Mouse (Mus musculus): ENCODE data around the gene Upk2. TPM values are rescaled to one million over a fixed set of nuclear protein-coding genes. Genes with fewer than 3 reads are reported as not detected.
"Not testable (repeated sequence)": the region's sequence is repeated elsewhere in the genome, so short reads cannot be mapped to it uniquely, and the experiment has no call there.

Gene Upk2
- polyA plus RNA-seq, 1 experiment from 2014 or later, result 0.83 TPM

DNA sequence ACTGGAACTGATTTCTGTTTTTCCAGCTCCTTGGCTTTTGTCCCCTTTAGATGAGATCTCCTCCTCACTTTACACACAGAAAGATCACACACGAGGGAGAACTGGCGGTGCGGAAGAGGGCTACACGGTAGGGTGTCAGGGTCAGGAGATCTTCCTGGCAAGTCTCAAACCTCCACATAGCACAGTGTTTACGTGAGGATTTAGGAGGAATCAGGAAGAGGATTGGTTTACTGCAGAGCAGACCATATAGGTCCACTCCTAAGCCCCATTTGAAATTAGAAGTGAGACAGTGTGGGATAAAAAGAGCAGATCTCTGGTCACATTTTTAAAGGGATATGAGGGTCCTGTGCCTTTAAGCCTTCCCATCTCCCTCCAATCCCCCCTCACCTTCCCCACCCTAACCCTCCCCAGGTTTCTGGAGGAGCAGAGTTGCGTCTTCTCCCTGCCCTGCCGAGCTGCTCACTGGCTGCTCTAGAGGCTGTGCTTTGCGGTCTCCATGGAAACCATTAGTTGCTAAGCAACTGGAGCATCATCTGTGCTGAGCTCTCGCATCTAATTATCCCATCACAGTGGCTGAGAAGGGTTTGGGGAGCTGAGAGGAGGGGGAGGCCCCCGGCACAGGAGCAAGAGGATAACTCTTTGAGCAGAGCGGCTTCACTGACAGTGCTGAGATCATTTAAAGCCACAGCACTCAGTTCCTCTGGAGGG lies 2.4 kb upstream of the Upk2 start:
- ATAC-seq (ENCODE audit: low FRiP score) (peak; percentile 95), DNase-seq (ENCODE audit: low spot score) (peak; percentile 95)
- Histone ChIP-seq H3K9ac (ENCODE audit: low read depth, low read length) (no peak overlapping the region), H3K9me3 (ENCODE audit: control insufficient read depth, low read length) (no peaks in the 10 kb centered on the region), H3K27ac (ENCODE audit: low read depth, low read length) (peak overlapping the region; percentile 77), H3K4me1 (replicated peaks; ENCODE audit: control insufficient read depth, insufficient read depth, low read length) (peaks cover 8% of the 10 kb centered on the region), H3K4me2 (replicated peaks; ENCODE audit: low read depth, low read length) (0 out of 2 replicates have a peak overlapping the region, but pooled peaks have one; percentile 2), H3K27me3 (ENCODE audit: control insufficient read depth, insufficient read depth, low read length) (no peaks in the 10 kb centered on the region), H3K4me3 (ENCODE audit: low read depth, low read length) (no peak overlapping the region), H3K36me3 (ENCODE audit: control insufficient read depth, insufficient read depth, low read length) (no peaks in the 10 kb centered on the region)
- 4% methylated on average over 11 of the region's 11 CpGs for WGBS

- Histone ChIP-seq H3K9me3 (ENCODE audit: control insufficient read depth, low read length) (no peaks in the 10 kb centered on the region), H3K36me3 (ENCODE audit: control insufficient read depth, insufficient read depth, low read length) (no peaks in the 10 kb centered on the region), H3K4me3 (ENCODE audit: low read depth, low read length) (no peak overlapping the region), H3K4me1 (replicated peaks; ENCODE audit: control insufficient read depth, insufficient read depth, low read length) (peaks cover 8% of the 10 kb centered on the region), H3K27me3 (ENCODE audit: control insufficient read depth, insufficient read depth, low read length) (no peaks in the 10 kb centered on the region), H3K27ac (ENCODE audit: low read depth, low read length) (no peak overlapping the region), H3K9ac (ENCODE audit: low read depth, low read length) (no peak overlapping the region), H3K4me2 (replicated peaks; ENCODE audit: low read depth, low read length) (no peak overlapping the region)
- WGBS, result 10% methylated on average over 14 of the region's 14 CpGs
- ATAC-seq (ENCODE audit: low FRiP score) (peak; percentile 77; the same call in 1 of the 2 replicates), DNase-seq (ENCODE audit: low spot score) (peak; percentile 94)
Measured at GRCm38 (mm10) chr9:44454132-44454890, 465 bp downstream of the Upk2 start.

- Histone ChIP-seq H3K27me3 (ENCODE audit: control insufficient read depth, insufficient read depth, low read length) (no peaks in the 10 kb centered on the region), H3K4me2 (replicated peaks; ENCODE audit: low read depth, low read length) (no peak overlapping the region), H3K4me3 (ENCODE audit: low read depth, low read length) (no peak overlapping the region), H3K9ac (ENCODE audit: low read depth, low read length) (no peak overlapping the region), H3K27ac (ENCODE audit: low read depth, low read length) (no peak overlapping the region), H3K9me3 (ENCODE audit: control insufficient read depth, low read length) (no peaks in the 10 kb centered on the region), H3K4me1 (replicated peaks; ENCODE audit: control insufficient read depth, insufficient read depth, low read length) (no peaks in the 10 kb centered on the region; the same call in 1 of the 2 replicates), H3K36me3 (ENCODE audit: control insufficient read depth, insufficient read depth, low read length) (no peaks in the 10 kb centered on the region)
- ATAC-seq (ENCODE audit: low FRiP score), result no peak
- DNase-seq (ENCODE audit: low spot score), result no peak
Measured at GRCm38 (mm10) chr9:44450387-44450786, 4.4 kb downstream of the Upk2 start.

- not testable (repeated sequence) for H3K4me2 ChIP-seq (replicated peaks; ENCODE audit: low read depth, low read length)
- 82% methylated on average over 7 of the region's 7 CpGs for WGBS
Measured at GRCm38 (mm10) chr9:44444402-44445025, 10.3 kb downstream of the Upk2 start.

DNA sequence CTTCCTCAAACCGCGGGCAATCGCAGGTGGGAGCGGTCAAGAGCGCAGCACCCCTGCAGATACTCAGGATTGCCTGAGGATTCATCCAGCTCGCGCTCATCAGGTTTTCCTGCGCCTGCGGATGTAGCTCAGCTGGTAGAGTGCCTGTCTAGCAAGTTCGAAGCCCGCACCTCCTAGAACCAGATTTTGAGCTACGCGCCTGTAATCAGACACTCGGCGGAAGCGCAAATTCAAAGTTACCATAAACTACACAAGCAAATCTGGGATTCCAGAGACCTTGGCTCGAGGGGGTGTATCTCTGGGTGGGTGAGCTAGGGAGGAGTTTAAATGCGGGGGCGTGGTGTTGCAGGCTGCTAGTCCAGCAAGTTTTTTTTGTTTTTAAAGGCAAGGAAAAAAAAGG lies 13.8 kb downstream of the Upk2 start, which contains the start of gene Foxr1:
TSS of gene Foxr1 (minus strand) at position 176 of the 400 bp plus-strand sequence.
- Histone ChIP-seq H3K27ac (ENCODE audit: low read depth, low read length) (no peak within 1 kb of the TSS), H3K4me2 (replicated peaks; ENCODE audit: low read depth, low read length) (no peak within 1 kb of the TSS), H3K4me3 (ENCODE audit: low read depth, low read length) (no peak within 1 kb of the TSS), H3K27me3 (ENCODE audit: control insufficient read depth, insufficient read depth, low read length) (no peaks in the 10 kb centered on the region), H3K4me1 (replicated peaks; ENCODE audit: control insufficient read depth, insufficient read depth, low read length) (no peaks in the 10 kb centered on the region), H3K36me3 (ENCODE audit: control insufficient read depth, insufficient read depth, low read length) (no peaks in the 10 kb centered on the region), H3K9me3 (ENCODE audit: control insufficient read depth, low read length) (no peaks in the 10 kb centered on the region), H3K9ac (ENCODE audit: low read depth, low read length) (no peak within 1 kb of the TSS)
- no peak for DNase-seq (ENCODE audit: low spot score)
- 72% methylated on average over 19 of the region's 19 CpGs for WGBS
- no peak for ATAC-seq (ENCODE audit: low FRiP score)

More at GRCm38 (mm10) chr9:44444402-44445025, 10.3 kb downstream of the Upk2 start:
- H3K9me3 ChIP-seq (ENCODE audit: control insufficient read depth, low read length); H3K4me1 ChIP-seq (replicated peaks; ENCODE audit: control insufficient read depth, insufficient read depth, low read length); H3K36me3 ChIP-seq (ENCODE audit: control insufficient read depth, insufficient read depth, low read length); DNase-seq (ENCODE audit: low spot score); ATAC-seq (ENCODE audit: low FRiP score); H3K27ac ChIP-seq (ENCODE audit: low read depth, low read length); H3K4me3 ChIP-seq (ENCODE audit: low read depth, low read length); H3K27me3 ChIP-seq (ENCODE audit: control insufficient read depth, insufficient read depth, low read length); H3K9ac ChIP-seq (ENCODE audit: low read depth, low read length): not testable (repeated sequence)

GRCm38 (mm10) chr9:44435747-44436146 lies 19.0 kb downstream of the Upk2 start:
- Histone ChIP-seq H3K4me3 (ENCODE audit: low read depth, low read length) (no peak overlapping the region), H3K9ac (ENCODE audit: low read depth, low read length) (no peak overlapping the region), H3K4me2 (replicated peaks; ENCODE audit: low read depth, low read length) (no peak overlapping the region), H3K36me3 (ENCODE audit: control insufficient read depth, insufficient read depth, low read length) (no peaks in the 10 kb centered on the region), H3K4me1 (replicated peaks; ENCODE audit: control insufficient read depth, insufficient read depth, low read length) (no peaks in the 10 kb centered on the region), H3K27ac (ENCODE audit: low read depth, low read length) (no peak overlapping the region), H3K27me3 (ENCODE audit: control insufficient read depth, insufficient read depth, low read length) (no peaks in the 10 kb centered on the region), H3K9me3 (ENCODE audit: control insufficient read depth, low read length) (no peaks in the 10 kb centered on the region)
- WGBS, result 81% methylated on average over 6 of the region's 6 CpGs
- no peak for DNase-seq (ENCODE audit: low spot score)
- ATAC-seq (ENCODE audit: low FRiP score), result no peak

- H3K27ac ChIP-seq (ENCODE audit: low read depth, low read length), result no peak overlapping the region
- ATAC-seq (ENCODE audit: low FRiP score) (no peak), DNase-seq (ENCODE audit: low spot score) (no peak)
- H3K4me3 ChIP-seq (ENCODE audit: low read depth, low read length), result no peak overlapping the region
- WGBS, result 53% methylated on average over 5 of the region's 5 CpGs
- no peak overlapping the region for H3K9ac ChIP-seq (ENCODE audit: low read depth, low read length)
- H3K36me3 ChIP-seq (ENCODE audit: control insufficient read depth, insufficient read depth, low read length), result no peaks in the 10 kb centered on the region
- H3K4me2 ChIP-seq (replicated peaks; ENCODE audit: low read depth, low read length), result no peak overlapping the region
- no peaks in the 10 kb centered on the region for H3K9me3 ChIP-seq (ENCODE audit: control insufficient read depth, low read length)
- no peaks in the 10 kb centered on the region for H3K27me3 ChIP-seq (ENCODE audit: control insufficient read depth, insufficient read depth, low read length)
- H3K4me1 ChIP-seq (replicated peaks; ENCODE audit: control insufficient read depth, insufficient read depth, low read length), result no peaks in the 10 kb centered on the region
Measured at GRCm38 (mm10) chr9:44432577-44433185, 22.1 kb downstream of the Upk2 start.

GRCm38 (mm10) chr9:44423576-44423975 lies 31.2 kb downstream of the Upk2 start:
- H3K27me3 ChIP-seq (ENCODE audit: control insufficient read depth, insufficient read depth, low read length), result no peaks in the 10 kb centered on the region
- no peaks in the 10 kb centered on the region for H3K4me1 ChIP-seq (replicated peaks; ENCODE audit: control insufficient read depth, insufficient read depth, low read length)
- H3K9me3 ChIP-seq (ENCODE audit: control insufficient read depth, low read length), result no peaks in the 10 kb centered on the region
- no peak for ATAC-seq (ENCODE audit: low FRiP score)
- H3K4me2 ChIP-seq (replicated peaks; ENCODE audit: low read depth, low read length), result no peak overlapping the region
- 86% methylated on average over 4 of the region's 4 CpGs for WGBS
- H3K36me3 ChIP-seq (ENCODE audit: control insufficient read depth, insufficient read depth, low read length), result no peaks in the 10 kb centered on the region
- H3K4me3 ChIP-seq (ENCODE audit: low read depth, low read length), result no peak overlapping the region
- DNase-seq (ENCODE audit: low spot score), result no peak
- H3K27ac ChIP-seq (ENCODE audit: low read depth, low read length), result no peak overlapping the region
- H3K9ac ChIP-seq (ENCODE audit: low read depth, low read length), result no peak overlapping the region
